ENCODE assay signal across 24 mouse cellular contexts in the genomic region with DNA sequence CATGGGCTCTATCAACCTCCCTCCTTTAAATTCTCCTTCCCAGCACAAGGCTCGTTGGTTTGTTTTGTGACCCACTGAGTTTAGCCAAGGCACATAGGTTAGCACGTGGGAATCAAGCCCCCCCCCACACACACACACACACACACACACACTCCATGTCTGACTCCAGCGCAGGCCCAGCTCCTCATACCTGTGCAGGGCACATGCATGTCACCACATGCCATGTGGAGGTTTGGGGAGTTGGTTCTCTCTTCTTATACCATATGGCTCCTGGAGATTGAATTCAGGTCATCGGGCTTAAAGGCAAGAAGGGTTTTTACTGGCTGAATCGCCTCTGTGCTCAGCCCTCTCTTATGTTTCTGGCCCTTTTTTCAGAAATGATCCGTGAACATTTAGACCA. TPM values are rescaled to one million over a fixed set of nuclear protein-coding genes. Genes with fewer than 3 reads are reported as not detected.
DNase-seq lines count a peak whose midpoint lies in the region; TF ChIP-seq lines count a peak whose summit lies in the region.
"Had no signal": no experiment of that assay in that cellular context is flagged by ENCODE, and none has a peak within 500 bp of the region (broad histone marks: within the 10 kb centered on the region; RNA-seq: fewer than 3 reads in every experiment).

No protein-coding gene starts in this region.

- peak overlapping the region; percentile 56 for H3K27ac ChIP-seq in kidney, adult 2 months (ENCODE audit: insufficient read depth, low read depth, low read length)
- H3K27ac ChIP-seq in testis, adult 2 months (ENCODE audit: control insufficient read depth, insufficient read depth, low read depth, low read length): peak overlapping the region; percentile 40
- H3K27ac ChIP-seq: embryonic facial prominence, embryonic 13.5 days; embryonic facial prominence, embryonic 15.5 days; forebrain, embryonic 10.5 days; forebrain, embryonic 12.5 days had no signal

- no peaks in the 10 kb centered on the region; the same call in 1 of the 2 replicates for H3K36me3 ChIP-seq in kidney, adult 2 months (ENCODE audit: control insufficient read depth, insufficient read depth, low read length)
- H3K36me3 ChIP-seq in testis, adult 2 months (ENCODE audit: control insufficient read depth, insufficient read depth, low read length): no peaks in the 10 kb centered on the region

- TF ChIP-seq CTCF in kidney, adult 2 months (conservative IDR thresholded peaks at IDR 0.05; ENCODE audit: insufficient read depth, insufficient read length, low read depth, low read length): no peak
- no peak for TF ChIP-seq CTCF in testis, adult 2 months (IDR thresholded peaks at IDR 0.05; ENCODE audit: control insufficient read depth, insufficient read depth, insufficient replicate concordance, low read depth, low read length)

- H3K4me3 ChIP-seq in kidney, adult 2 months (ENCODE audit: insufficient read depth, low read depth, low read length): no peak overlapping the region
- no peak overlapping the region for H3K4me3 ChIP-seq in testis, adult 2 months (ENCODE audit: control insufficient read depth, low read depth, low read length)
- H3K4me3 ChIP-seq: embryonic facial prominence, embryonic 13.5 days; embryonic facial prominence, embryonic 15.5 days; erythroblast, embryonic 14.5 days; forebrain, embryonic 10.5 days; forebrain, embryonic 12.5 days had no signal

- H3K4me1 ChIP-seq in kidney, adult 2 months (ENCODE audit: control insufficient read depth, insufficient read depth, low read length): peaks cover 56% of the 10 kb centered on the region
- H3K4me1 ChIP-seq in testis, adult 2 months (ENCODE audit: control insufficient read depth, insufficient read depth, low read length): peaks cover 19% of the 10 kb centered on the region

- no peaks in the 10 kb centered on the region for H3K27me3 ChIP-seq in kidney, adult 2 months (replicated peaks; ENCODE audit: control insufficient read depth, insufficient read depth, low read length)
- no peaks in the 10 kb centered on the region for H3K27me3 ChIP-seq in testis, adult 2 months (ENCODE audit: control insufficient read depth, insufficient read depth, low read length)
- H3K27me3 ChIP-seq: embryonic facial prominence, embryonic 13.5 days; embryonic facial prominence, embryonic 15.5 days; forebrain, embryonic 12.5 days had no signal

- TF ChIP-seq POLR2A in kidney, adult 2 months (IDR thresholded peaks at IDR 0.05; ENCODE audit: low read depth, low read length): no peak
- TF ChIP-seq POLR2A in testis, adult 2 months (IDR thresholded peaks at IDR 0.05; ENCODE audit: control insufficient read depth, low read depth, low read length): no peak

- intact Hi-C loops in heart, postnatal 36 days (cut with DNase I): no loop called here

- peak; percentile 84 for DNase-seq in heart, adult 11 months
- no peak for DNase-seq in heart, postnatal 36 days
- DNase-seq in kidney, adult 2 months: no peak
- DNase-seq in kidney, adult 18-20 months: no peak
- DNase-seq in testis, postnatal 10 days (ENCODE audit: low spot score): no peak
- DNase-seq: adrenal gland, adult 2 months; adrenal gland, postnatal 10 days; adrenal gland, postnatal 25 days; B cell, adult 2 months; cerebellum, adult 11 months; cerebellum, adult 18-20 months; cerebellum, adult 8-10 months; cerebellum, adult 9-11 months; cerebellum, postnatal 14 days; cerebellum, postnatal 36 days; embryo, embryonic 11 days had no signal

- 79% methylated on average over 6 of the region's 6 CpGs for WGBS in kidney, adult 2 months

RNA-seq across cellular contexts. Expression of a gene that starts 38.4 kb away (rescaled TPM):
- total RNA-seq in heart, postnatal 36 days (2021): 1 to 10 TPM; 1.1 to 3.2 TPM
- 0.94 and 1.1 TPM in 2 replicates for polyA plus RNA-seq in kidney, adult 2 months (2012; rRNA removed)
- polyA plus RNA-seq in testis, adult 2 months (2012; rRNA removed): 1.4 and 1.5 TPM in 2 replicates
- total RNA-seq: MEL had no signal
- polyA plus RNA-seq: CD4-positive, CD25-positive, alpha-beta regulatory T cell, adult 4 months; erythroblast, embryonic 14.5 days had no signal
